Mouse (Mus musculus) G1E (cell line): ENCODE data around the gene Dpp7.

Experiments
- CTCF ChIP-seq: IDR thresholded peaks from 2 replicates; pipeline ENCODE4 v1.5.1; 2012; ENCODE audit warnings: low read depth, low read length, inconsistent platforms, mixed read lengths
- TAL1 ChIP-seq: conservative IDR thresholded peaks from 2 replicates; pipeline ENCODE4 v1.6.1; 2012; ENCODE audit warnings: low read depth, low read length, inconsistent platforms, mixed read lengths

GRCm38 (mm10) chr2:25399051-25399450 lies 42.9 kb upstream of the Dpp7 start, which contains the start of gene Npdc1:
- TF ChIP-seq CTCF (no peak), TAL1 (no peak)
